Mouse (Mus musculus): ENCODE measurements around the gene Msh2. TPM values are rescaled to one million over a fixed set of nuclear protein-coding genes. Genes with fewer than 3 reads are reported as not detected.
"Not testable (repeated sequence)": the region's sequence is repeated elsewhere in the genome, so short reads cannot be mapped to it uniquely, and the experiment has no call there.

The Msh2 gene
- 24.7 and 31.0 TPM in 2 replicates for total RNA-seq (2021)
- long read RNA-seq, transcript Msh2-201 (16 exons, 3,283 nt) = major isoform, 36 of 43 reads
- long read RNA-seq, partial matches to known transcripts = 5 of 43 reads
- long read RNA-seq, other reads (novel, unspliced or antisense) = 2 of 43 reads

- peak; percentile 98 for DNase-seq
These were observed at the start of gene Msh2 for GRCm38 (mm10) chr17:87671890-87672660. Msh2 (plus strand) TSS chr17:87672330.

GRCm38 (mm10) chr17:87625510-87626086 lies 46.5 kb upstream of the Msh2 start:
- DNase-seq = no peak

GRCm38 (mm10) chr17:87628144-87628543 lies 44.0 kb upstream of the Msh2 start:
- DNase-seq = no peak

GRCm38 (mm10) chr17:87628706-87629105 lies 43.4 kb upstream of the Msh2 start:
- DNase-seq = no peak

- no peak for DNase-seq
These were observed 35.1 kb upstream of the Msh2 start for GRCm38 (mm10) chr17:87637056-87637389.

- no peak for DNase-seq
These were observed 32.9 kb upstream of the Msh2 start for GRCm38 (mm10) chr17:87639242-87639641.

- DNase-seq = no peak
These were observed 31.9 kb upstream of the Msh2 start for GRCm38 (mm10) chr17:87640272-87640671.

- no peak for DNase-seq
These were observed 31.1 kb upstream of the Msh2 start for GRCm38 (mm10) chr17:87641006-87641405.

- DNase-seq = no peak
These were observed 29.4 kb upstream of the Msh2 start for GRCm38 (mm10) chr17:87642744-87643143.

GRCm38 (mm10) chr17:87655616-87656015 lies 16.5 kb upstream of the Msh2 start:
- not testable (repeated sequence) for DNase-seq

GRCm38 (mm10) chr17:87661958-87662573 lies 10.1 kb upstream of the Msh2 start:
- not testable (repeated sequence) for DNase-seq

- DNase-seq = no peak
These were observed 7.9 kb upstream of the Msh2 start for GRCm38 (mm10) chr17:87664238-87664637.

GRCm38 (mm10) chr17:87665066-87665822 lies 6.9 kb upstream of the Msh2 start:
- DNase-seq = peak; percentile 54

- peak; percentile 47 for DNase-seq
These were observed 652 bp downstream of the Msh2 start for GRCm38 (mm10) chr17:87672677-87673286.

GRCm38 (mm10) chr17:87676916-87677474 lies 4.9 kb downstream of the Msh2 start:
- not testable (repeated sequence) for DNase-seq

GRCm38 (mm10) chr17:87677656-87678055 lies 5.5 kb downstream of the Msh2 start:
- DNase-seq = no peak

GRCm38 (mm10) chr17:87689217-87689616 lies 17.1 kb downstream of the Msh2 start:
- DNase-seq = no peak

- peak; percentile 70 for DNase-seq
These were observed 19.8 kb downstream of the Msh2 start for GRCm38 (mm10) chr17:87691958-87692357.

GRCm38 (mm10) chr17:87695874-87696465 lies 23.8 kb downstream of the Msh2 start:
- no peak for DNase-seq

- DNase-seq = no peak
These were observed 24.7 kb downstream of the Msh2 start for GRCm38 (mm10) chr17:87696814-87697213.
